Mouse (Mus musculus) C2C12 (cell line): ENCODE results near the gene Nebl.

Source experiments
- CEBPB ChIP-seq: IDR thresholded peaks from one replicate; pipeline ENCODE4 v1.6.1; 2011; ENCODE audit warnings: low read depth, mild to moderate bottlenecking, control low read depth, moderate library complexity
- FOSL1 ChIP-seq: IDR thresholded peaks from one replicate; pipeline ENCODE4 v1.8.0; 2011; ENCODE audit warnings: mild to moderate bottlenecking, low read length; ENCODE audit not compliant: poor library complexity, insufficient read depth, severe bottlenecking
- MYOG ChIP-seq: IDR thresholded peaks from one replicate; pipeline ENCODE4 v1.6.1; 2011; ENCODE audit not compliant: control insufficient read depth, insufficient read length; ENCODE audit errors: extremely low read depth

GRCm38 (mm10) chr2:17558889-17559742, 172.1 kb downstream of the Nebl start:
- no peak for TF ChIP-seq CEBPB
- TF ChIP-seq FOSL1 = no peak
- no peak for TF ChIP-seq MYOG
